Mouse (Mus musculus): ENCODE measurements around the gene Coa7.

DNA sequence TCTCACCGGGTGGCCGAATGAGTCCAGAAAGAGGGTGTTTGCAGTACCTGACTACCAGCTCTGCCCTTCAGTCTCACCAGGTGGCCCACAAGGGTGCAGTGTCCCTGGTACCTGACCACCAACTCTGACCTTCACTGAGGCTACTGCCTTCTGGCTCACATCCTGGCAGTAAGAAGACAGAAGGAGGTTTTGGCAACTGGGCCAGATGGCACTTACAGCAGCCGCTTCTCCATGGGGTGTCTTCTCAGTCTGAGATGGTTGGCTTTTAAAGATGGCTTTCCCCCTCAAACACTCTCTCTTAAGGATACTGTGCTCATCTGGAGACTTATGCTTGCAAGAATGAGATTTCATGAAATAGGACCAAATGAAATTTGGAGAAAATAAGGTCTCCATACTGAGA lies 51.5 kb downstream of the Coa7 start:
- TF ChIP-seq ZC3H11A (IDR thresholded peaks at IDR 0.05; ENCODE audit: low read depth, low read length) = no peak
- TF ChIP-seq CTCF (IDR thresholded peaks at IDR 0.05 in 2 of 3, conservative IDR thresholded peaks at IDR 0.05 in 1 of 3; ENCODE audit: control insufficient read depth in 1 of 3, insufficient read depth in 1 of 3, low read depth in 2 of 3, low read length in 3 of 3, poor library complexity in 1 of 3, severe bottlenecking in 1 of 3) = no peak
- no peak for TF ChIP-seq USF1 (IDR thresholded peaks at IDR 0.05; ENCODE audit: low read depth, low read length)
- TF ChIP-seq POLR2A (IDR thresholded peaks at IDR 0.05; ENCODE audit: control insufficient read depth in 1 of 2, insufficient read depth in 1 of 2, low read depth in 1 of 2, low read length in 2 of 2, poor library complexity in 1 of 2) = no peak
- no peak for TF ChIP-seq TAL1 (IDR thresholded peaks at IDR 0.05; ENCODE audit: low read length)
- no peak for TF ChIP-seq POLR2AphosphoS5 (IDR thresholded peaks at IDR 0.05; ENCODE audit: borderline replicate concordance, low read depth, low read length)
- no peak for TF ChIP-seq SIN3A (IDR thresholded peaks at IDR 0.05; ENCODE audit: low read length)
- TF ChIP-seq JUND (IDR thresholded peaks at IDR 0.05; ENCODE audit: low read depth, low read length) = no peak

All from MEL (cell line).